Mouse (Mus musculus) heart, embryonic 13.5 days (tissue): Measurements from ENCODE around the gene Tpst1. TPM values are rescaled to one million over a fixed set of nuclear protein-coding genes. Genes with fewer than 3 reads are reported as not detected.
A peak's percentile ranks its signal among the peaks of the same experiment; 100 is the strongest.

Experiments used
- ATAC-seq: fragments of 200-750 bp; cut with Nextera tagmentation; 2 replicates; pipeline ENCODE4 v1.8.0; 2017; ENCODE audit warnings: moderate TSS enrichment; ENCODE audit not compliant: insufficient number of reproducible peaks, low FRiP score, low TSS enrichment; ENCODE audit errors: extremely low read depth
- H3K27ac ChIP-seq: fragments of 300-500 bp; sonication (generic); replicated peaks from 2 replicates; pipeline ENCODE4 v1.5.1; 2015; ENCODE audit warnings: moderate library complexity, mild to moderate bottlenecking, inconsistent platforms
- H3K27me3 ChIP-seq: fragments of 300-500 bp; sonication (generic); replicated peaks from 2 replicates; pipeline ENCODE4 v1.6.1; 2015; ENCODE audit warnings: mild to moderate bottlenecking, inconsistent platforms
- H3K36me3 ChIP-seq: fragments of 300-500 bp; sonication (generic); 2 replicates; pipeline ENCODE4 v1.6.1; 2015; ENCODE audit warnings: mild to moderate bottlenecking, inconsistent platforms
- H3K4me1 ChIP-seq: fragments of 300-500 bp; sonication (generic); 2 replicates; pipeline ENCODE4 v1.6.1; 2015; ENCODE audit warnings: inconsistent platforms
- H3K4me2 ChIP-seq: fragments of 300-500 bp; sonication (generic); 2 replicates; pipeline ENCODE4 v1.6.1; 2015; ENCODE audit warnings: inconsistent platforms, mild to moderate bottlenecking, moderate library complexity
- H3K4me3 ChIP-seq: fragments of 300-500 bp; sonication (generic); 2 replicates; pipeline ENCODE4 v1.5.1; 2015; ENCODE audit warnings: moderate library complexity, mild to moderate bottlenecking, inconsistent platforms
- H3K9ac ChIP-seq: fragments of 300-500 bp; sonication (generic); 2 replicates; pipeline ENCODE4 v1.6.1; 2015; ENCODE audit warnings: inconsistent platforms, mild to moderate bottlenecking, moderate library complexity
- H3K9me3 ChIP-seq: fragments of 300-500 bp; sonication (generic); 2 replicates; pipeline ENCODE4 v1.6.1; 2016; ENCODE audit warnings: inconsistent platforms
- WGBS: fragments of 180-500 bp; shearing (Covaris S2); methylation state at CpG from one replicate; pipeline ENCODE4 v1.1.7; 2015; ENCODE audit warnings: mixed read lengths; 5-methylcytosine and 5-hydroxymethylcytosine counted together
- polyA plus RNA-seq: library from polyadenylated mRNA; unstranded; fragments of >200 nt; fragmentation: Nextera tagmentation; extraction: Ambion mirVana; gene quantifications from 2 replicates; pipeline ENCODE4 v1.2.1, GENCODE M21; 2015

Tpst1 gene
- polyA plus RNA-seq, 1 experiment from 2014 or later: 27.2 TPM

- Histone ChIP-seq H3K4me2 (peak overlapping the region; percentile 96), H3K4me3 (peak overlapping the region; percentile 71), H3K27me3 (peaks cover 22% of the 10 kb centered on the region), H3K27ac (no peak overlapping the region), H3K4me1 (peaks cover 23% of the 10 kb centered on the region), H3K36me3 (peaks cover 21% of the 10 kb centered on the region), H3K9ac (peak overlapping the region; percentile 90; the same call in 1 of the 2 replicates), H3K9me3 (no peaks in the 10 kb centered on the region)
- no peak for ATAC-seq
- WGBS: 83% methylated on average over 8 of the region's 8 CpGs
Observed at GRCm38 (mm10) chr5:130145961-130146360, 72.8 kb downstream of the Tpst1 start.

GRCm38 (mm10) chr5:130149726-130150310, 76.7 kb downstream of the Tpst1 start:
- ATAC-seq: no peak
- H3K27ac ChIP-seq: no peak overlapping the region
- no peak overlapping the region for H3K4me3 ChIP-seq
- H3K9me3 ChIP-seq: no peaks in the 10 kb centered on the region
- H3K27me3 ChIP-seq: peaks cover 14% of the 10 kb centered on the region
- H3K9ac ChIP-seq: no peak overlapping the region
- H3K36me3 ChIP-seq: peaks cover 45% of the 10 kb centered on the region
- no peak overlapping the region for H3K4me2 ChIP-seq
- H3K4me1 ChIP-seq: peaks cover 14% of the 10 kb centered on the region
- 71% methylated on average over 7 of the region's 7 CpGs for WGBS

GRCm38 (mm10) chr5:130154286-130154685, 81.2 kb downstream of the Tpst1 start:
- Histone ChIP-seq H3K9me3 (no peaks in the 10 kb centered on the region), H3K4me3 (no peak overlapping the region), H3K9ac (no peak overlapping the region), H3K27ac (no peak overlapping the region), H3K4me1 (peaks cover 9% of the 10 kb centered on the region; the same call in 1 of the 2 replicates), H3K4me2 (no peak overlapping the region), H3K36me3 (peaks cover 31% of the 10 kb centered on the region), H3K27me3 (peaks cover 14% of the 10 kb centered on the region)
- no peak for ATAC-seq
- WGBS: 82% methylated on average over 2 of the region's 2 CpGs

- no peak overlapping the region for H3K27ac ChIP-seq
- WGBS: 82% methylated on average over 4 of the region's 4 CpGs
- no peak for ATAC-seq
- H3K27me3 ChIP-seq: 0 out of 2 replicates have a peak, but pooled peaks cover 7% of the 10 kb centered on the region
- H3K4me2 ChIP-seq: no peak overlapping the region
- no peak overlapping the region for H3K4me3 ChIP-seq
- peaks cover under 1% of the 10 kb centered on the region for H3K36me3 ChIP-seq
- H3K4me1 ChIP-seq: peaks cover 12% of the 10 kb centered on the region; the same call in 1 of the 2 replicates
- H3K9me3 ChIP-seq: no peaks in the 10 kb centered on the region
- H3K9ac ChIP-seq: no peak overlapping the region
Observed at GRCm38 (mm10) chr5:130158545-130158944, 85.4 kb downstream of the Tpst1 start.

- H3K36me3 ChIP-seq: no peaks in the 10 kb centered on the region
- H3K9ac ChIP-seq: no peak overlapping the region
- no peaks in the 10 kb centered on the region for H3K9me3 ChIP-seq
- no peak for ATAC-seq
- no peak overlapping the region for H3K4me3 ChIP-seq
- no peak overlapping the region for H3K27ac ChIP-seq
- peaks cover 11% of the 10 kb centered on the region; the same call in 1 of the 2 replicates for H3K27me3 ChIP-seq
- 54% methylated on average over 7 of the region's 7 CpGs for WGBS
- no peak overlapping the region for H3K4me2 ChIP-seq
- H3K4me1 ChIP-seq: peaks cover 12% of the 10 kb centered on the region; the same call in 1 of the 2 replicates
Observed at GRCm38 (mm10) chr5:130159761-130160201, 86.7 kb downstream of the Tpst1 start.

- no peak overlapping the region for H3K9ac ChIP-seq
- H3K9me3 ChIP-seq: no peaks in the 10 kb centered on the region
- H3K27ac ChIP-seq: no peak overlapping the region
- peaks cover 11% of the 10 kb centered on the region; the same call in 1 of the 2 replicates for H3K27me3 ChIP-seq
- no peak overlapping the region for H3K4me3 ChIP-seq
- no peak for ATAC-seq
- peaks cover 5% of the 10 kb centered on the region for H3K4me1 ChIP-seq
- H3K4me2 ChIP-seq: no peak overlapping the region
- no peaks in the 10 kb centered on the region for H3K36me3 ChIP-seq
- 3% methylated on average over 7 of the region's 7 CpGs for WGBS
Observed at GRCm38 (mm10) chr5:130163670-130164069, 90.5 kb downstream of the Tpst1 start.

- H3K36me3 ChIP-seq: no peaks in the 10 kb centered on the region
- H3K27me3 ChIP-seq: peaks cover 11% of the 10 kb centered on the region; the same call in 1 of the 2 replicates
- no peak for ATAC-seq
- H3K4me3 ChIP-seq: no peak overlapping the region
- no peak overlapping the region for H3K27ac ChIP-seq
- H3K9ac ChIP-seq: no peak overlapping the region
- WGBS: 61% methylated on average over 4 of the region's 4 CpGs
- no peaks in the 10 kb centered on the region for H3K9me3 ChIP-seq
- peaks cover 13% of the 10 kb centered on the region for H3K4me1 ChIP-seq
- H3K4me2 ChIP-seq: no peak overlapping the region
Observed at GRCm38 (mm10) chr5:130165213-130165612, 92.1 kb downstream of the Tpst1 start.

GRCm38 (mm10) chr5:130169109-130169508, 96.0 kb downstream of the Tpst1 start:
- H3K9me3 ChIP-seq: no peaks in the 10 kb centered on the region
- H3K36me3 ChIP-seq: no peaks in the 10 kb centered on the region
- no peak for ATAC-seq
- 30% methylated on average over 6 of the region's 6 CpGs for WGBS
- peaks cover 35% of the 10 kb centered on the region for H3K4me1 ChIP-seq
- H3K9ac ChIP-seq: no peak overlapping the region
- no peak overlapping the region for H3K4me3 ChIP-seq
- peak overlapping the region; percentile 8; the same call in 1 of the 2 replicates for H3K4me2 ChIP-seq
- H3K27me3 ChIP-seq: peaks cover 4% of the 10 kb centered on the region; the same call in 1 of the 2 replicates
- peak overlapping the region; percentile 62 for H3K27ac ChIP-seq

GRCm38 (mm10) chr5:130170666-130171422, 97.7 kb downstream of the Tpst1 start:
- ATAC-seq: peak; percentile 40; the same call in 1 of the 2 replicates
- Histone ChIP-seq H3K36me3 (no peaks in the 10 kb centered on the region), H3K27me3 (no peaks in the 10 kb centered on the region), H3K4me1 (peaks cover 43% of the 10 kb centered on the region), H3K9me3 (no peaks in the 10 kb centered on the region), H3K27ac (peak overlapping the region; percentile 97), H3K4me2 (peak overlapping the region; percentile 74), H3K9ac (peak overlapping the region; percentile 95), H3K4me3 (peak overlapping the region; percentile 90)
- WGBS: 6% methylated on average over 6 of the region's 6 CpGs

GRCm38 (mm10) chr5:130171423-130171954, 98.4 kb downstream of the Tpst1 start, which contains the start of gene Rabgef1:
Rabgef1 (plus strand) TSS chr5:130171798.
- H3K4me2 ChIP-seq: peak within 1 kb of the TSS; percentile 74
- no peaks in the 10 kb centered on the region for H3K36me3 ChIP-seq
- peak; percentile 90 for ATAC-seq
- H3K4me3 ChIP-seq: peak within 1 kb of the TSS; percentile 90
- no peaks in the 10 kb centered on the region for H3K9me3 ChIP-seq
- H3K27me3 ChIP-seq: no peaks in the 10 kb centered on the region
- H3K4me1 ChIP-seq: peaks cover 43% of the 10 kb centered on the region
- under 1% methylated on average over 58 of the region's 62 CpGs for WGBS
- peak within 1 kb of the TSS; percentile 97 for H3K27ac ChIP-seq
- peak within 1 kb of the TSS; percentile 95 for H3K9ac ChIP-seq

- H3K4me2 ChIP-seq: peak overlapping the region; percentile 74
- under 1% methylated on average over 39 of the region's 46 CpGs for WGBS
Observed at GRCm38 (mm10) chr5:130171956-130172601, 99.0 kb downstream of the Tpst1 start.

More at GRCm38 (mm10) chr5:130171956-130172601, 99.0 kb downstream of the Tpst1 start:
- Histone ChIP-seq H3K4me3 (peak overlapping the region; percentile 90), H3K27ac (peak overlapping the region; percentile 97), H3K9ac (peak overlapping the region; percentile 95), H3K4me1 (peaks cover 43% of the 10 kb centered on the region), H3K9me3 (no peaks in the 10 kb centered on the region), H3K36me3 (no peaks in the 10 kb centered on the region), H3K27me3 (no peaks in the 10 kb centered on the region)
- ATAC-seq: no peak
